Comparison of ENCODE assay signal across 8 mouse cellular contexts in the genomic region with DNA sequence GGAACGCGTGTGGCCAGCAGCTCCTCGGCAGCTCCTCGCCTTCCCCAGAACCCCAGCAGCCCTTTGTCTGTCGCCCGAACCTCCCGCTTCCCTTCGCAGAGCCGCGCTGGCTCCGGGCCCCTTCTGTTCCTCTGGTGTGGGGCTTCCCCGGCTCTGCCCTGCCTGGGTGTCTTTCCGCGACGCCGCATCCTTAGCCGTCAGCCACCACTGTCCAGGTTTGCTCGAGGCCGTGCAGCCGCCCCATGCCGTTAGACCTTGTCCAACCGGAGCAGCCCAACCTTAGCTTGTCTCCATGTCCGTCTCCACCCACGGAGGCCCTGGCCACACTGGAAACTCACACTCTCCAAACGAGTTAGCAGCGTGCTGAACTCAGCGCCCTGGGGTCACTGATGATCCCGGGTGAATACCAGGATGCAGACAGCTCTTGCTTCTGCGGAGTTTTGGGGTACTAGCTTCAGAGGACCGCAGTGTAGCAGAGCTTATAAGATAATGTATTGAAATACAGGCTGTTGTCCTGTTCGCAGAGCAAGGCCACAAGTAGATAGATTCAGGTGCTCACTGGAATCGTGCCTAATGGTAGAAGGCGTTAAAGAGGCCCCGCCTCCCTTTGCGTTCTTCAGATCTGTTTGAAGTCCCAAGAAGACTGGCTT. TPM values are rescaled to one million over a fixed set of nuclear protein-coding genes. Genes with fewer than 3 reads are reported as not detected.
A peak's percentile ranks its signal among the peaks of the same experiment; 100 is the strongest.
DNase-seq lines count a peak whose midpoint lies in the region; ATAC-seq lines count a peak whose summit lies in the region.

No protein-coding gene starts in this region.

- intact Hi-C loops in heart, postnatal 14 days (cut with DNase I): no loop called here

- DNase-seq in heart, embryonic 10.5 days (ENCODE audit: low spot score): peak; percentile 87
- no peak for DNase-seq in heart, adult 9 months (ENCODE audit: low spot score in 2 of 2)
- DNase-seq in T-cell, adult 2 months (ENCODE audit: low spot score): peak; percentile 71
- DNase-seq in embryo, embryonic 11 days: peak; percentile 58
- DNase-seq in heart, postnatal 14 days: peak; percentile 57
- peak; percentile 70 for DNase-seq in midbrain, embryonic 14.5 days
- peak; percentile 55 to 62 for DNase-seq in thymus, adult 18-20 months

- no peaks in the 10 kb centered on the region for H3K27me3 ChIP-seq in heart, embryonic 10.5 days (ENCODE audit: insufficient read depth, poor library complexity, severe bottlenecking)
- H3K27me3 ChIP-seq in limb, embryonic 13.5 days: no peaks in the 10 kb centered on the region
- no peaks in the 10 kb centered on the region for H3K27me3 ChIP-seq in midbrain, embryonic 14.5 days (ENCODE audit: control insufficient read depth, insufficient read depth, low read length)

- peak overlapping the region; percentile 91 for H3K27ac ChIP-seq in heart, embryonic 10.5 days
- no peak overlapping the region for H3K27ac ChIP-seq in limb, embryonic 13.5 days
- H3K27ac ChIP-seq in midbrain, embryonic 14.5 days (replicated peaks; ENCODE audit: low read depth, low read length): peak overlapping the region; percentile 90

- peak overlapping the region; percentile 81 for H3K9ac ChIP-seq in limb, embryonic 13.5 days
- H3K9ac ChIP-seq in midbrain, embryonic 14.5 days (replicated peaks; ENCODE audit: low read length): peak overlapping the region; percentile 86

- peak overlapping the region; percentile 89 for H3K4me3 ChIP-seq in heart, embryonic 10.5 days
- peak overlapping the region; percentile 73 for H3K4me3 ChIP-seq in limb, embryonic 13.5 days
- peak overlapping the region; percentile 82 for H3K4me3 ChIP-seq in midbrain, embryonic 14.5 days (replicated peaks; ENCODE audit: low read depth, low read length)

- peaks cover 24% of the 10 kb centered on the region for H3K4me1 ChIP-seq in heart, embryonic 10.5 days
- peaks cover 21% of the 10 kb centered on the region for H3K4me1 ChIP-seq in limb, embryonic 13.5 days
- H3K4me1 ChIP-seq in midbrain, embryonic 14.5 days (ENCODE audit: control insufficient read depth, insufficient read depth, low read length): peaks cover 22% of the 10 kb centered on the region

- no peaks in the 10 kb centered on the region for H3K9me3 ChIP-seq in heart, embryonic 10.5 days
- no peaks in the 10 kb centered on the region for H3K9me3 ChIP-seq in limb, embryonic 13.5 days
- H3K9me3 ChIP-seq in midbrain, embryonic 14.5 days (ENCODE audit: control insufficient read depth, low read length): no peaks in the 10 kb centered on the region

- peak; percentile 54 for ATAC-seq in limb, embryonic 13.5 days (ENCODE audit: low FRiP score, low read depth)
- ATAC-seq in midbrain, embryonic 14.5 days (ENCODE audit: low FRiP score, low TSS enrichment): peak; percentile 77

- 2% methylated on average over 35 of the region's 35 CpGs for WGBS in heart, embryonic 10.5 days
- 1% methylated on average over 33 of the region's 35 CpGs for WGBS in limb, embryonic 13.5 days
- under 1% methylated on average over 35 of the region's 35 CpGs for WGBS in midbrain, embryonic 14.5 days

- peaks cover 11% of the 10 kb centered on the region; the same call in 1 of the 2 replicates for H3K36me3 ChIP-seq in heart, embryonic 10.5 days
- H3K36me3 ChIP-seq in limb, embryonic 13.5 days: 0 out of 2 replicates have a peak, but pooled peaks cover 5% of the 10 kb centered on the region
- H3K36me3 ChIP-seq in midbrain, embryonic 14.5 days (ENCODE audit: control insufficient read depth, insufficient read depth, low read length): peaks cover 7% of the 10 kb centered on the region

- peak overlapping the region; percentile 89 for H3K4me2 ChIP-seq in limb, embryonic 13.5 days (replicated peaks)
- H3K4me2 ChIP-seq in midbrain, embryonic 14.5 days (ENCODE audit: low read length): peak overlapping the region; percentile 82

RNA-seq across cellular contexts. Expression of a gene that starts 0.6 kb away (rescaled TPM):
- 17.0 and 18.8 TPM in 2 replicates for polyA plus RNA-seq in heart, embryonic 10.5 days (2016; fragmentation: Nextera tagmentation; extraction: Ambion mirVana)
- total RNA-seq in heart, postnatal 14 days (2021): 1 to 10 TPM; 3.4 to 4.7 TPM
- 20.7 and 21.5 TPM in 2 replicates for polyA plus RNA-seq in limb, embryonic 13.5 days (2015; fragmentation: Nextera tagmentation; extraction: Ambion mirVana)
- polyA plus RNA-seq in midbrain, embryonic 14.5 days (2014; fragmentation: Nextera tagmentation; extraction: Ambion mirVana): 41.1 and 47.1 TPM in 2 replicates

RNA-seq across cellular contexts. Expression of a gene that starts 8.4 kb away (rescaled TPM):
- polyA plus RNA-seq in heart, embryonic 10.5 days (2016; fragmentation: Nextera tagmentation; extraction: Ambion mirVana): 78.2 and 78.6 TPM in 2 replicates
- total RNA-seq in heart, postnatal 14 days (2021): 100 to 1,000 TPM in 1 of 2 experiments, 10 to 100 TPM in 1; 96.9 to 104 TPM
- 96.0 and 97.8 TPM in 2 replicates for polyA plus RNA-seq in limb, embryonic 13.5 days (2015; fragmentation: Nextera tagmentation; extraction: Ambion mirVana)
- polyA plus RNA-seq in midbrain, embryonic 14.5 days (2014; fragmentation: Nextera tagmentation; extraction: Ambion mirVana): 125 and 160 TPM in 2 replicates

Comparison
In these comparisons a context has a peak if more than half of its experiments do, and no peak if none do; other contexts are left out.
1. DNase-seq: peak in heart, embryonic 10.5 days (single experiment), T-cell, adult 2 months (single experiment), embryo, embryonic 11 days (single experiment), heart, postnatal 14 days (2 of 2), midbrain, embryonic 14.5 days (single experiment) and thymus, adult 18-20 months (2 of 2); none in heart, adult 9 months (0 of 2).
2. Peak in every context shown above with its lines, with median percentiles within 50 percentile points of each other: H3K4me3 ChIP-seq.